Mouse (Mus musculus) stomach, postnatal 0 days (tissue): ENCODE measurements around the gene St6galnac4.

Experiments
- CTCF ChIP-seq: IDR thresholded peaks from 2 replicates; pipeline ENCODE4 v1.5.1; 2016; ENCODE audit warnings: antibody characterized with exemption, low read depth, mild to moderate bottlenecking, moderate library complexity
- EP300 ChIP-seq: optimal IDR thresholded peaks from 2 replicates; pipeline ENCODE3; 2016; ENCODE audit warnings: antibody characterized with exemption

DNA sequence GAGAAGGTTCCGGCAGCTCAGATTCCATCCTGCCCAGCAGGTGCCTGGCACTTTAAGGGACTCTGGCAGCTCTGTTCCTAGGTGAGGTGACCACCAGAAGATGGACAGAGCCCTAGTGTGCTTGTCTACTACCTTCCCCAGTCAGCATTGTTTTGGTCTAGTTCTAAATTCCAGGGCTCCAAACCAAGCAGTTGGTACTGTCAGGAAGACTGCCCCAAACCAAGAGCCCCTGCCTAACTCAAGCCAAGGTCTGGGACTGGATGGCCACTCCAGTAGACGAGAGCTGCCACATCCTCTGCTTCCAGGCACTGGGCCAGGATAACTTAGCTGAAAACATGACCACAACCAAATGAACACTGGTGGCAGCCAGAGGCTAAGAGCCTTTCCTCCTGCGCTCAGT is 18.0 kb upstream of the St6galnac4 start:
- TF ChIP-seq CTCF = no peak
- TF ChIP-seq EP300 = no peak
